Mouse (Mus musculus): ENCODE results near the gene Kcnip4. TPM values are rescaled to one million over a fixed set of nuclear protein-coding genes. Genes with fewer than 3 reads are reported as not detected.

Kcnip4 gene
- polyA plus RNA-seq, 1 experiment from 2014 or later: 21.2 TPM

DNA sequence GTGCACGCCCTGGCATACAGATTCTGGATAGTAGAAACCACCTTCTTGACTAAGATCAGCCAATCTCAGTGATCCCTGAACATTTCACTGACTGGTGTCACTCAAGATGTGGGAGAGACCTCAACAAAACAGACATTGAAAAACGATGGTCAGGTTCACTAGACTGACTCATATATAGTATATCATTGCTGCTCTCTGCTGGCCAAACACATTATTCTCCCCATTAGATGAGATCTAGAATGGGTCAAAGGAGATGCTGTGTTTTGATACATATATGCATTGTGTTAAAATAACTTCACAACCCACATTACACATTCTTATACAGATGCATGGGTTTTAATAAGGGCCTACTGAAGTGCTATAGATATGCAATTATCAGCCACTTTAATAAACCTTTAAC lies 787.1 kb downstream of the Kcnip4 start:
- H3K4me2 ChIP-seq: no peak overlapping the region
- no peaks in the 10 kb centered on the region for H3K27me3 ChIP-seq
- no peak overlapping the region for H3K4me3 ChIP-seq
- no peaks in the 10 kb centered on the region for H3K9me3 ChIP-seq
- WGBS: 71% methylated on average over 2 of the region's 2 CpGs
- H3K27ac ChIP-seq (replicated peaks): no peak overlapping the region
- ATAC-seq (ENCODE audit: low FRiP score, low read depth): no peak
- no peaks in the 10 kb centered on the region for H3K4me1 ChIP-seq (replicated peaks)
- no peaks in the 10 kb centered on the region for H3K36me3 ChIP-seq
- no peak overlapping the region for H3K9ac ChIP-seq

DNA sequence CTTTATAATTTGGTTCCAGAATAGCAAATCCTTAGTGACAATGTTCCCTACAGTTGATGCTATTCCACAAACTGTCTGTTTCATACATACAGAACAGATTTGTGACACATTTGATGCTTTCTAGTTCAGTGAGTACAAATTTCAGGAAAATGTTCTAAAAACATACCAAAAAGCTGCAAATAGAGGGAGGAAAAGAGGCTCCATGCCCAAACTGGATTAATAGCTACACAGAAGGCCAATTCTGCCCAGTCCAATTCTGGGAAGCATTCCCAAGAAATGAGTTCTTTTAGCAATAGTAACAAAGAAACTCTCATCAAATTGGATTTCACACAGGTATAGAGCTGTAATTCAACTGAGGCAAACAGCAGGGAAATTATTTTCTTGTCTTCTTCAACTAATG lies 806.5 kb downstream of the Kcnip4 start:
- no peaks in the 10 kb centered on the region for H3K9me3 ChIP-seq

DNA sequence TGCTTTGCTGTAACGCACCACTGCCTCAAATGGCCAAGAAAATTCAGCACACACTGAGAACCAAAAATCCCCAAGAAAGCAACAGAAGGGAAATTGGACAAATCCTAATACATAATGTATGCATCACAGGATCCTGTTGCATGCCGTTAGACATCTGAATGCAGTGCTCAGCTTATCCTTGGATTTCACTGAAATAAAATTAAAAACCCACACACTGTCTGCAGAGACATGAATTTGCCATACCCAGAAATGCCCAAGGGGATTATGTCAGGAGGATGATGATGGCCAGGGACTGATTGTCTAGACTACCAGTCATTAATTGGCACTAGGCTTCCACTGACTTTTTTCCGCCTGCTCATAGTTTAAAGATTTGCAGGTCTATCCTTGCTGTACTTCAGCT lies 818.7 kb downstream of the Kcnip4 start:
- no peak overlapping the region for H3K4me2 ChIP-seq
- H3K4me3 ChIP-seq: no peak overlapping the region
- no peaks in the 10 kb centered on the region for H3K36me3 ChIP-seq
- WGBS: 78% methylated on average over 3 of the region's 3 CpGs
- no peak for ATAC-seq (ENCODE audit: low FRiP score, low read depth)
- no peak overlapping the region for H3K9ac ChIP-seq
- no peaks in the 10 kb centered on the region for H3K9me3 ChIP-seq
- no peaks in the 10 kb centered on the region for H3K4me1 ChIP-seq (replicated peaks)
- no peak overlapping the region for H3K27ac ChIP-seq (replicated peaks)
- H3K27me3 ChIP-seq: no peaks in the 10 kb centered on the region

More for the DNA sequence above, 806.5 kb downstream of the Kcnip4 start:
- no peak for ATAC-seq (ENCODE audit: low FRiP score, low read depth)
- H3K36me3 ChIP-seq: no peaks in the 10 kb centered on the region
- H3K4me2 ChIP-seq: no peak overlapping the region
- no peak overlapping the region for H3K4me3 ChIP-seq
- H3K27ac ChIP-seq (replicated peaks): no peak overlapping the region
- H3K27me3 ChIP-seq: no peaks in the 10 kb centered on the region
- no peak overlapping the region for H3K9ac ChIP-seq
- H3K4me1 ChIP-seq (replicated peaks): no peaks in the 10 kb centered on the region

DNA sequence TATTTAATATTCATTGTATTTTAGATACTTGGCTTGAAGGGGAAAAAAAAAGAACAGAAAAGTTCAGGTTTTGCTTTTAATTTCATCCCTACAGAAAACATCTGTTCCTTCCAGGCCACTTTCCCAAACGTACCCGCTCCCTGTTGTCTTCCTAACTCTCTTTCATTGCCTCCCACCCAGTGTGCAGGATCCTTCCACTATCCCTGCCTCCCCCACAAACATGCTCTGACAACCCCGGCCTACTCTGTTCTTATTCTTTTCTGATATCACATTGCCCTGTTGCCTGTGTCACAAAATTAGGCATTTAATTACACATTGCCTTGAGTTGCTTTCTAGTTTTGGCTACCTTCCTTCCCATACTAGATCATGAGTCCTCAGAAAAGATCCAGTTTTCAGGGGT lies 837.6 kb downstream of the Kcnip4 start:
- ATAC-seq (ENCODE audit: low FRiP score, low read depth): no peak
- 82% methylated on average over 3 of the region's 3 CpGs for WGBS
- H3K27me3 ChIP-seq: no peaks in the 10 kb centered on the region
- H3K27ac ChIP-seq (replicated peaks): no peak overlapping the region
- H3K4me3 ChIP-seq: no peak overlapping the region
- H3K4me2 ChIP-seq: no peak overlapping the region
- H3K9me3 ChIP-seq: no peaks in the 10 kb centered on the region
- no peaks in the 10 kb centered on the region for H3K4me1 ChIP-seq (replicated peaks)
- H3K36me3 ChIP-seq: no peaks in the 10 kb centered on the region
- no peak overlapping the region for H3K9ac ChIP-seq

DNA sequence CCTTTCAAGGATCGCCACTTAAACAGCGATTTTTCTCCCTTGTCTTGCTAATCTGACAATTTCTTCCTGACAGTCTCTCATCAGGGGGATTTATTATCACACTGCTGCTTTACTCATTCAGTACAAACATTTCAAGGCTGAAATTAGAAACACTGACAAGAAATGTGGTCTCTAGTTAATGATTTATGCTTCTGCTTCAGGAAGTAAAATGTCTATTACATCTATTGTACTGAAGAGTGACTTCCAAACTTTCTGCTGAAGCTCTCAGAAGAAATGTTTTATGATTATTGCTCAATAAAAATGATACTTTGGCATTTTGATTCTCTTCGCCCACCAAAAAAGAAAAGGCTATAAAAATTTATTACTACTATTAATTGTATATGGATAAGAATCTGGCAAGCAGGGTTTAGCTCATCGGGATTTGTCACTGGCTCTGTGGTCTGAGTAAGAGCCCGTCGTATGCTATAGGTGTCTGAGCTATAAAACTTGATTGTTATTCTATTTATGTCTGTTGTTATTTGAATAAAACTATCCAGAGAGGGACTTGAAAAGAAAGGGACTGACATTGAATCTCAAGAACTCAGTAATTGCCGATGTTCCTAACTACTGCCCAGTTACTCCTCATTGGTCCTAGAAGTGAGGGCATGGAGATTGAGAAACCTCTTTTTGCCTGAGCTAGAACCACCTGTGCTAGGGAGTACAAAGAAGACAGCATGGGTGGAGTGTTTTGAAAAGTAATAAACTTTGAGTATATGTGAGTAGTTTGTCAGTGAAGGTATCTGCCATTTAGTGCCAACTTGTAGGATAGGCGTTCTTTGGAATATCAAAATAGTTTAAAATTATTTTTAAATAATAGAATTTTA lies 844.7 kb downstream of the Kcnip4 start:
- Histone ChIP-seq H3K9me3 (no peaks in the 10 kb centered on the region), H3K4me3 (no peak overlapping the region), H3K36me3 (no peaks in the 10 kb centered on the region), H3K4me1 (replicated peaks) (no peaks in the 10 kb centered on the region), H3K9ac (no peak overlapping the region), H3K27ac (replicated peaks) (no peak overlapping the region), H3K27me3 (no peaks in the 10 kb centered on the region), H3K4me2 (no peak overlapping the region)
- no peak for ATAC-seq (ENCODE audit: low FRiP score, low read depth)
- 85% methylated on average over 8 of the region's 8 CpGs for WGBS

DNA sequence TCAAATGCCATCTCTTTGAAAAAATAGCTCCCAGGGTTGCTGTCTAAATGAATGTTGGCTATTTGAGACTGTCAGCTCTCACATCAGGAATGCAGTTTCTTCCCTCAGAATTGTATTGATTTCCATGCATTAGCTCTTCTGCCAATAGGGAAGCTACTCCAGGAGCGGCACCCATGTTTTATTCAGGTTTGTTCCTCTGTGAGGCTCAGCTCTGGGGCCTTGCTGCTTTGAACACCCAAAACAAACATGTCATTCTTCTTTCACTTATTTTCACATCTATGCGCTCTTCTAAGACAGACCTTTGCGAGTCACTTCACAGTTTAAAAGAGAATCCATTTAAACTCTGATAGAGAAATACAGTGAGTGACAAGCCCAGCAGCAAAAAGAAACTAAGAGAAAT lies 862.2 kb downstream of the Kcnip4 start:
- H3K9ac ChIP-seq: no peak overlapping the region
- 66% methylated on average over 3 of the region's 3 CpGs for WGBS
- ATAC-seq (ENCODE audit: low FRiP score, low read depth): no peak
- no peaks in the 10 kb centered on the region for H3K36me3 ChIP-seq
- no peaks in the 10 kb centered on the region for H3K4me1 ChIP-seq (replicated peaks)
- H3K4me3 ChIP-seq: no peak overlapping the region
- no peaks in the 10 kb centered on the region for H3K27me3 ChIP-seq
- no peaks in the 10 kb centered on the region for H3K9me3 ChIP-seq
- no peak overlapping the region for H3K27ac ChIP-seq (replicated peaks)
- H3K4me2 ChIP-seq: no peak overlapping the region

DNA sequence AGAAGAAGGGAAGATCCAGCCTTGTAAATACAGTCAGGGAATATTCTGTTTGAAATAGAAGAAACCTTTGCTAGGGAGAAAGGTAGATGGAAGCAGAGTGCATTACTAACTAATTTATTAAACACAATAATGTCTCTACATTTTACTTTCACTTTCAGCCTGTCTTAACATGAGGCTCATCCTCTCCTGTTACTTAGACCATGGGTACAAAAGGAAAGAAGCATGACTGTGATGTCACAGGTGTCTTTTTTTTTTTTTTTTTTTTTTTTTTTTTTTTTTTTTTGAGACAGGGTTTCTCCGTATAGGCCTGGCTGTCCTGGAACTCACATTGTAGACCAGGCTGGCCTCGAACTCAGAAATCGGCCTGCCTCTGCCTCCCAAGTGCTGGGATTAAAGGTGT lies 864.7 kb downstream of the Kcnip4 start:
- H3K9ac ChIP-seq: no peak overlapping the region
- H3K27ac ChIP-seq (replicated peaks): no peak overlapping the region
- H3K9me3 ChIP-seq: no peaks in the 10 kb centered on the region
- H3K36me3 ChIP-seq: no peaks in the 10 kb centered on the region
- H3K4me1 ChIP-seq (replicated peaks): no peaks in the 10 kb centered on the region
- no peak overlapping the region for H3K4me3 ChIP-seq
- no peak for ATAC-seq (ENCODE audit: low FRiP score, low read depth)
- H3K4me2 ChIP-seq: no peak overlapping the region
- no peaks in the 10 kb centered on the region for H3K27me3 ChIP-seq
- 94% methylated on average over 3 of the region's 3 CpGs for WGBS

DNA sequence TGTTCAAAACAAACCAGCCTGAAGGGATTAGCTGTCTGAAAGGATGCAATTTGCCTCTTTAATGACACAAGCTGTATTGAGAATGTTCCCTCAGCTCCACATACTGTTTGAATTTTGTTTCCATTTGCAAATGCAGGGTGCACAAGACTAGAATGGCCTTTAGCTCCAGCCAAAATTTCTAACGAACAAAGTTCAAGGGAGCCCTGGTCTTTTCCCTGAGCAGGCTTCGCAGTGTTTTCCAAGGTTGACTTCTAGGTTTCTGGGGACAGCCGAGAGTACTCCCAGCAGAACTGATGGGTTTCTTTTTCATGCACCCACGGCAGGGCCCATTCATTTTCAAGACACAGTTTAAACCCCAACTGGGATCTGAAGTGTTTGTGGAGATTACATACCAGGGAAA lies 874.2 kb downstream of the Kcnip4 start:
- no peak overlapping the region for H3K4me3 ChIP-seq
- no peaks in the 10 kb centered on the region for H3K36me3 ChIP-seq
- H3K9me3 ChIP-seq: no peaks in the 10 kb centered on the region
- ATAC-seq (ENCODE audit: low FRiP score, low read depth): no peak
- no peak overlapping the region for H3K9ac ChIP-seq
- no peak overlapping the region for H3K27ac ChIP-seq (replicated peaks)
- no peak overlapping the region for H3K4me2 ChIP-seq
- H3K27me3 ChIP-seq: no peaks in the 10 kb centered on the region
- no peaks in the 10 kb centered on the region for H3K4me1 ChIP-seq (replicated peaks)
- 69% methylated on average over 4 of the region's 4 CpGs for WGBS

DNA sequence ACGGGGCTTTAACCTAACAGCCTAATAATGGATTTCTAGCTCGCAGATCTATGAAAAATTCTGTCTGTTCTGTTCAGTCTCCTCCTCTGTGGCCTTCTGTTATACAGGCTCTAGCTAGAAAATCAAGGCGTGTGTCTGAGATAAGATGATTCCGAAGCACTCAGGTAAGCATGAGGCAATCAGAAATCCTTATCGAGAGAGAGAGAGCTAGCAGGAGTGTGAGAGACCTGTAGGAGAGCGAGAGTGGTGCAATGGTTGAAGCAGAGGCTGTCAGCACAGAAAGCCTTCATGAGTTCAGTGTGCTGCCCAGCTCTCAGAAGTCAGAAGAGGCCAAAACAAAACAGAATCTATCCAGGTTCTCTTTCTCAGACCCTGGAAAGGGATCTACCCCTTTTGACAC lies 888.0 kb downstream of the Kcnip4 start:
- no peak overlapping the region for H3K4me3 ChIP-seq
- no peaks in the 10 kb centered on the region for H3K9me3 ChIP-seq
- no peaks in the 10 kb centered on the region for H3K27me3 ChIP-seq
- H3K4me1 ChIP-seq (replicated peaks): no peaks in the 10 kb centered on the region
- ATAC-seq (ENCODE audit: low FRiP score, low read depth): no peak
- no peaks in the 10 kb centered on the region for H3K36me3 ChIP-seq
- 87% methylated on average over 6 of the region's 6 CpGs for WGBS
- no peak overlapping the region for H3K27ac ChIP-seq (replicated peaks)
- H3K9ac ChIP-seq: no peak overlapping the region
- no peak overlapping the region for H3K4me2 ChIP-seq

DNA sequence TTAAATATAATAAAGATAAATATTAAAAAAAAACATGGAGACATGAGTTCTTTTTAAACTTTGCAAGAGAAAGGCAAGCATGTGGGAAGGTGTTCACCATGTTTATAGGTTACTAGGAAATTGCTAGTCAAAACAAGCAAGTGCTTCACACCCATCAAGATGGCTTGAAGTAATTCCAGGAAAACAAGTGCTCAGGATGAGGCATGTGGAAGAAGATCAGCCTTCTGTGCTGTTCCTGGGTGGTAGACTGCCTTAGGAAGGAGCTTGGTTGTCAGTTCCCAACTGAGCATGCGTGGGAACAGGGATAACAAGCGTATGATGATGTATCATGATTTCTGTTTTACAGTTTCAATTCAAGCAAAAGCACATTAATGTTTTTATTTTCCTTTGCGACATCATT lies 891.1 kb downstream of the Kcnip4 start:
- Histone ChIP-seq H3K4me3 (no peak overlapping the region), H3K4me1 (replicated peaks) (no peaks in the 10 kb centered on the region), H3K36me3 (no peaks in the 10 kb centered on the region), H3K9me3 (no peaks in the 10 kb centered on the region), H3K27me3 (no peaks in the 10 kb centered on the region), H3K9ac (no peak overlapping the region), H3K27ac (replicated peaks) (no peak overlapping the region), H3K4me2 (no peak overlapping the region)
- no peak for ATAC-seq (ENCODE audit: low FRiP score, low read depth)
- WGBS: 89% methylated on average over 3 of the region's 3 CpGs

DNA sequence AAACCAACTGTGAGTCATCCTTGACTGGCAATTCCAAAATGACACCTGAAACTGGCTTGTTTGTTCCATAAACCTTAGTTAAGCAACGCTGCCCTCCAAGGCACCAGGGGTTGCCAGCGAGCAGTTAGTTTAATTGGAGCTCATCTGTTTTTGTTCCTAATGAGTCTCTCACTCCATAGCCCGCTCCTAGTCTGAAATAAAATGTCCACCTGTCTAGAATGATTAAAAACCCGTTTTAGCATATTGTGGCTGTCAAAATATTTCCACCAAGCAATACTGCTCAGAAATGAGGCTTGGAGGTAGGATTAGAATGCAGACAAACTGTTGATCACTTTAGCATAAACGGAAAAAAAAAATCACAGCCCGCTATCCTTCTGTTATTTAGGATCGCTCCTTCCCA lies 901.3 kb downstream of the Kcnip4 start:
- no peaks in the 10 kb centered on the region for H3K9me3 ChIP-seq
- no peak overlapping the region for H3K4me2 ChIP-seq
- no peaks in the 10 kb centered on the region for H3K4me1 ChIP-seq (replicated peaks)
- WGBS: 76% methylated on average over 7 of the region's 7 CpGs
- no peak for ATAC-seq (ENCODE audit: low FRiP score, low read depth)
- H3K27ac ChIP-seq (replicated peaks): no peak overlapping the region
- no peaks in the 10 kb centered on the region for H3K27me3 ChIP-seq
- no peak overlapping the region for H3K4me3 ChIP-seq
- no peak overlapping the region for H3K9ac ChIP-seq
- H3K36me3 ChIP-seq: no peaks in the 10 kb centered on the region

DNA sequence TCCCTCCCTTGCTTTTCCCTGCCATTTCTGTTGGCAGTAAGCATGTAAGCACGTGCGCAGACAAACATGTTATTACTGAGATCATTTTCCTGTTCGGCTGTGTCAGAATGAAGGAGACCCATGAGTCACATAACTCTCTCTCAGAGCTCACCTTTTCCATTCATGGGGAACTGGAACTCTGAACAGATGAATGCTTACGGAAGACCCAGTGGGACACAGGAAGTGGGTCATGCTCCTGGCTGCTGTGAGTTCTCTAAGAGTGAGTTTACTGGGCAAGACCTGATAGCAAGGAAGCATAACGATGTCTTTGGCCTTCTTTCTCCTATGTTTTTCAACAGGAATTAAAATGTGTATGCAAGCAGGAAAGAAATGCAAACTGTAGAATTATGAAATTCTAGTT lies 917.8 kb downstream of the Kcnip4 start:
- H3K4me3 ChIP-seq: no peak overlapping the region
- H3K4me2 ChIP-seq: no peak overlapping the region
- H3K27me3 ChIP-seq: no peaks in the 10 kb centered on the region
- H3K27ac ChIP-seq (replicated peaks): no peak overlapping the region
- no peak overlapping the region for H3K9ac ChIP-seq
- ATAC-seq (ENCODE audit: low FRiP score, low read depth): 0 out of 2 replicates have a peak, but pooled peaks have one; percentile 27
- H3K4me1 ChIP-seq (replicated peaks): no peaks in the 10 kb centered on the region
- H3K36me3 ChIP-seq: no peaks in the 10 kb centered on the region
- WGBS: 77% methylated on average over 5 of the region's 5 CpGs
- H3K9me3 ChIP-seq: no peaks in the 10 kb centered on the region

DNA sequence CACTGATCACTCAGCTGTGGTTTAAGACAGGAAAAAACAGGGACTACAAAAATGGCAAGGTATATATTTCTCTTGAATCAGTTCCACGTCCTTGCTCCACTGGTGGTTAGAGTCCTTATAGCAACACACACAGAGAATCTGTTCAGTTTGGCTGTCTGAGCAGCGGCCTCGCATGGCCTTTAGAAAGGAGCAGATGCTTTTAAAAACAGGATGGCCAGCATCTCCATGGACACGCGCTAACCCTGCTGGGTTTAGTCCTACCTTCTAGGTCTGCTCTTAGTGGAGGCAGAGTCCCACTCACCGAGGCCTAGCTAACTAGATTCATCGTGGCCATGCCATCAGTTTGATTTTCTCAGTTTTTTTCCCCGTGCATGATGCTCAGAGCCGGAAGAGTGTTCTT lies 918.4 kb downstream of the Kcnip4 start:
- Histone ChIP-seq H3K9me3 (no peaks in the 10 kb centered on the region), H3K4me3 (no peak overlapping the region), H3K27ac (replicated peaks) (no peak overlapping the region), H3K4me2 (no peak overlapping the region), H3K9ac (no peak overlapping the region), H3K36me3 (no peaks in the 10 kb centered on the region), H3K4me1 (replicated peaks) (no peaks in the 10 kb centered on the region), H3K27me3 (no peaks in the 10 kb centered on the region)
- 89% methylated on average over 9 of the region's 9 CpGs for WGBS
- no peak for ATAC-seq (ENCODE audit: low FRiP score, low read depth)

All from hindbrain, embryonic 15.5 days (tissue).